Mouse (Mus musculus): ENCODE measurements around the gene Ccdc84.
"Not testable (repeated sequence)": the region's sequence is repeated elsewhere in the genome, so short reads cannot be mapped to it uniquely, and the experiment has no call there.

Gene Ccdc84

DNA sequence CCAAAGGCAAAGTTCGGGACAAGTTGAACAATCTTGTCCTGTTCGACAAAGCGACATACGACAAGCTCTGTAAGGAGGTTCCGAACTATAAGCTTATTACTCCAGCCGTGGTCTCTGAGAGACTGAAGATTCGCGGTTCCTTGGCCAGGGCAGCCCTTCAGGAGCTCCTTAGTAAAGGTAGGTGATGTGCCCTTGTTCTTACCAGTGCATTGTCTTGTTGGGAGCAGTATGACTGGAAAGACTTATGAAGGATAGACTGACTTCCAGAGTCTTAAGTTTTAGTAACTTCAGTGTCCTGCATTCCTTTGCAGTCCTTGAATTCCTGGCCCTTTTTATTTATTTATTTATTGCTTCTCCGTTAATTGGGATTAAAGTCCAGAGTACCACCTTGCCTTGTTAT is 9.7 kb downstream of the Ccdc84 start:
- not testable (repeated sequence) for DNase-seq (ENCODE audit: low spot score)

DNA sequence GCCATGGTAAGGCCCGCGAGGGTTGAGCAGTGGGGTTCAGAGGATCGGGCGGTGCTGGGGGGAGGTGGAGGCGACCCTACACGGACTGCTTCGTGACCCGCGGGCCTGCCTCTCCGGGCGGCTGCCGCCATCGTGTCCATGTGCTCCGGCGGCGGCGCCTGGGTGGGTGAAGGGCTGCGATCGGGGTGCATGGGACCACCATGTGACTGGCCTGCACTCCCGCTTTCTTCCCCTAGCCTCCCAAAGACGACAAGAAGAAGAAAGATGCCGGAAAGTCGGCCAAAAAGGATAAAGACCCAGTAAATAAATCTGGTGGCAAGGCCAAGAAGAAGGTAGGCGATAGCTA is 10.6 kb downstream of the Ccdc84 start:
- no peak for DNase-seq (ENCODE audit: low spot score)

DNA sequence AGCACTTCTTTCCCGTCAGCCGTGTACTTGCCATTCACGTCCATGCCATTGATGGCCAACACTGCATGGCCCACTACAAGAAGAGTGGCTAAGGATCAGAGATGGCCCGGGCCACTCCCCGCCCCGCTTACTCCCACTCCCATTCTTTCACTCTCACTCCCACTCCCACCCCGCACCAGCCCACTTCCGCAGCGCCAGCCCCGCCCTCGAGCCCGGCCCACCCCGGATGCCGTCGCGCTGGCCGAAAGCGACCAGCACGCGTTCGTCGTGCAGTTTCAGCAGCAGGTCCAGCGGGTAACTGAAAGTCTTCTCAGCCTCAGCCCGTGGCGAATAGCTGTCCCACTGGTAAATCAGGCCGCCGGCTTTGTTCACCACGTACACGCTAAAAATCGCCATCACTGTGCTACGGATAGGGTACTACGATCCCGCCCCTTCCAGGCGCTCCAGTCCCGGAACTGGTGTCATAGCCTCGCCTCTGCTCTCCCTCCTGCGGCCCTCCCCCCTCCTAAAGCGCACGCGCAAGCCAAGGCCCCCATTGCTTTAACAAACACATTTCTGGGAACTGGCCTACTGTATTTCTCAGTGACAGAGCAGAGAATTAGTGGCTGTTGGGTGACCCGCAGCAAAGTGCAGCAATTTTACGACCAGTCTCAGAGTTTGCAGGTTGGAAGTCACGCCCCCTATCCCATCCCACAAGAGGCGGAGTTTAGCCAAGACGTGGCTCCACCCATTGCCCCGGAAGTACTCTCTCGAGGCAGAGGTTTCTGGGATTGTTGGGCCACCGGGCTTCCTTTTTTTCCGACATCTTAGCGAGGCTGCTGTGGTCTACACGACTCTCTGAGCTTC is 11.2 kb downstream of the Ccdc84 start, which contains the start of the genes Rps25 and Trappc4:
TSS of gene Rps25 (plus strand) at position 234 of the 846 bp plus-strand sequence.
TSS of gene Trappc4 (minus strand) at position 695 of the 846 bp plus-strand sequence.
- DNase-seq (ENCODE audit: low spot score) = peak; percentile 65

DNA sequence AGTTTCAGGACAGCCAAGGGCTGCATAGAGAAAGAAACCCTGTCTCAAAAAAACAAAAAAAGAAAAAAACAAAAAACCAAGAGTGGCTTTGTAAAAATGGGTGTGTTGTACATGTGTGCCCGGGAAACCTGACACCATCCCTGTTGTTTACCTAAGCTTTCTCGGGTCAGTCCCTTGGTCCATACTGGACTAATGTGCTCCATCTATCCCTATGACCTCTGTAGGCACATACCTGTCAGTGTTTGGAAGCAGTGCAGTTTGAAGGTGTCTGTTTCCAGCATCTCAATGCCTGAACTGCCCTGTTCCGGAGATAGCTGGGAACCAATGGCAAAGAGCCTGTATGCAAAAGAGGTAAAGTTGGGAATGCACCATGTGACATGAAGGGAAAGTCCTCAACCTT is 13.4 kb downstream of the Ccdc84 start:
- DNase-seq (ENCODE audit: low spot score) = no peak

DNA sequence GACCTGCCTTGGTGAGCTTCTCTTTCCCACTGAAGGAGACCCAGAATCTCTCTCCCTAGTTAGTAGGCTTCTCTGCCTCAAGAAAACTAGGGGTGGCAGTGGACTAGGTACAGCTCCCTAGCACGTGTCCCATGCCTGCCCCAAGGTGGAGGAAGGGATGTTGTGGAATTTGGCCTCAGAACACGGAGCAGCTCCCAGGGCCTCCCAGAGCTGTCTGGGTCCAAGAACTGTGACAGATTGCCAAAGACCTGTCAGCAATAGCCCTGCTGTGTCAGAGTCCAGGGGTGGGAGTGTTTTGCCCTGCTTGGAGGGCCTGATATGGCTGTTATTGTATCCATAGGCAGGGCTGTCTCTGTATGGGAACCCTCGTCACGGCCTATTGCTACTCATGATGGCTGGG is 17.3 kb downstream of the Ccdc84 start:
- DNase-seq (ENCODE audit: low spot score) = no peak

DNA sequence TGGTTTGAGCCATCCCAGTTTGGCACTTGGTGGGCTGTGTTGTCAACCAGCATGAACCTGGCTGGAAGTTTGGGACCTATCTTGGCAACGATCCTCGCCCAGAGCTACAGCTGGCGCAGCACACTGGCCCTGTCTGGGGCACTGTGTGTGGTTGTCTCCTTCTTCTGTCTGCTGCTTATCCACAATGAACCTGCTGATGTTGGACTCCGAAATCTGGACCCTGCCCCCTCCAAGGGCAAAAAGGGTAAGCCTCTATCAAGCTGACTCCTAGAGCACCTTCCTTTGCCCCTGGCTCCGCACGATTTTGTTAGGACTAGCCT is 18.6 kb downstream of the Ccdc84 start:
- no peak for DNase-seq (ENCODE audit: low spot score)

DNA sequence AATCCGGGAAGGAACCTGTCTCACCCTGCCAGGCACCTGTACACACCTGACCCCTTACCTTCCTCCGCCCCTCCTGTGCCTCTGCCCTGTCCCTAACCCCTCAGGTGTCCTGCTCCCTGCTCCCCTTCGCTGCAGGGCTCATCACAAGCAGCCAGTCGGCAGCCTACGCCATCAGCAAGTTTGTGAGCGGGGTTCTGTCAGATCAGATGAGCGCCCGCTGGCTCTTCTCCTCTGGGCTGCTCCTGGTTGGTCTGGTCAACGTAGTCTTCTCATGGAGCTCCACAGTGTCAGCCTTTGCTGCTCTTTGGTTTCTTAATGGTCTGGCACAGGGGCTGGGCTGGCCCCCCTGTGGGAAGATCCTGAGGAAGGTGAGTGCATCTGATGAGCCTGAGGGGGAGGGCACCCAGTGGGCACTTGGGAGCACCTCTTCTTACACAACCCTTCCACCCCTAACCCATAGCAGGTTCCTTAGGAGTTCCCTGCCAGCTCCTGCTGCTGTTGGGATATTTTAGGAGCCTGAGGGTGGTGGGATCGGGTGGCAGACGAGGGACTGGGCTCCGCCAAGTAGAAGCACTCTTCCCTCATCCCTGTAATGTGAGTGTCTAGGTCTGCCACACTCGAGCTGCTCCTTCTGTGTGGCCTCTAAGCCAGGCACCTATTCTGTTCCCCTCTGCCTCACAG is 19.1 kb downstream of the Ccdc84 start:
- DNase-seq (ENCODE audit: low spot score) = no peak

DNA sequence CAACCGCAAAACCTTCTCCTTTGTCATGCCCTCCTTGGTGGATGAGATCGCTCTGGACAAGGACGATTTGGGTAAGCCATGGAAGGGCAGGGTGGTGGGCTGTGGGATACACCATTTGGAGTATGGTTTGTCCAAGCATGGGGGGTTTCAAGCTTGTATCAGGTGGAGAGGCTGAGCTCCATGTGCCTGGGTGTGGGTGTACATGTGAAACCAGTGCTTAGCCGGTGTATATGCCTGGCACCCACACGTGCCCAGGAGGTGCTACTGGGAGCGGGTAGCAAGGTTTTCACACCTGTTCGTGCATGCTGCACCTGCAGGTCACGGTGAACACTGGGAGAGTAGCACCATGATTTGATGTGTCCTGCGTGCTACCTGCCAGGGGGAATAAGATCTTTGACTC is 19.8 kb downstream of the Ccdc84 start:
- no peak for DNase-seq (ENCODE audit: low spot score)

DNA sequence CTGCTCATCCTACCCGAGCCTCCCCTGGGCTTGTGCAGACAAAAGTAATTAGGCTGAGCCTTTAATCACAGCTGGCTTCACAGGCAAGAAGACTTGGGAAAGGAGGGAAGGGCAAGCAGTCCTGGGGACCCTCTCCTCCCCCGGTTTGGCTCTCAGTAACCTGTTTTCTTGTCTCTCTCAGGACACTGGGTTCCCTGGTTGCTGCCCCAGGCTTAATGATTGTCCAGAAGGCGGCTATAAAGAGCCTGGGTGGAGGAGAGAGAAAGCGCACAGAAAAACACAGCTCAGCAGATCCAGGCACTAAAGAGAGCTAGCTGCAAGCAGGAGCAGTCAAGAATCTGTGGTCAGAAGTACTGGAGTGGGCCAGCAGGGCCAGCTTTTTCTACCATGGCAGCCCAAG is 20.3 kb downstream of the Ccdc84 start:
- DNase-seq (ENCODE audit: low spot score) = no peak

DNA sequence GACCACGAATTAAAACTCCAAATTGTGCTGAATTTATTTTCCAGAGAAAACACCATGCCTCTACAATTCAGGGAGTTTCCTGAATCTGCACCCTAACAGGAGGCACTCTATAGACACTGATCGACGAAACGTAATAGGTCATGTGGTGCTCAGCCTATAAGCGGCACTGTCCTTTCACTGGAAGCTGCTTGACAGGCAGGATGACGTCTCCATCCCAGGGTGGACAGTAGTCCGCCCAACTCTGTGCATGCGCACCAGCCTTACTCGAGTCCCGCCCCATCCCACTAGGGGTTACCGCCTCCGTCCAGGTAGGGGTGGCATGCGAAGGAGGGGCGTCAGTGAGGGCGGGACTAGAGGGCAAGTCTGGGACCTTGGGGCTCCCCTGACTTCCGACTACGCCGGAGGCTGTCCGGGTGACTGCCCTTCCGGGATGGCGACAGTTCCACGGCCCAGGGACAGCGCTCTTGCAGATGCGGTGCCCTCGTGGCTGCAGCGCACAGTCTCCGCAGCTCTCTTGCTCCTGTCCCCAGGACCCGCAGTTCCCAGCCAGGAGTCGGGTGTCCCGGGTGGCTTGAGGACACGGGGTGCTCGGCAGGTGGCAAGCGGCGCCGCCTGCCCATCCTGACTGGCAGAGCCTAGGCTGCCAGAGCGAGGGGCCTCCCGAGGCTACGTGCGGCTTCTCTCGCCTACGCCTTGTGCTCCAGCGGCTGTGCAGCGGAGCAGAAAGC is 21.5 kb downstream of the Ccdc84 start, which contains the start of gene Slc37a4:
TSS of gene Slc37a4 (plus strand) at position 169 of the 728 bp plus-strand sequence.
- peak; percentile 78 for DNase-seq (ENCODE audit: low spot score)

DNA sequence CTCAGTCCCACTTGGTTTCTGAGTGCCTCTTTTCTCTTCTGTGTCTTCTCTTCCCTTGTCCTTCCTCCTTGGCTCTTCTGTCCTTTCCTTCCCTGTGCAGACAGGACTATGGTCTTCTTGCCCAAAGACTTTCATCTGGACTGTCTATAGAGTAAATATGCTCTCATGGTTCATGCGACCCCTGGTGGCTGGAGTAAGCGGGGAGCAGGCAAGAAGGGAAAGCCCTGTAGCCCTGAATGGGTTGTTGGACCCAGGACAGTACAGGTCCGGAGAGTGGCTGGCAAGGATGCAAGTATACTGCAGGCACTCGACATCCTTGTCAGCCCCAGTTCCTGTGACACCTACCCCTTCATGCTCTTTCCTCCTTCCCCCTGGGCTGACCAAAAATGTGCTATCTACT is 26.9 kb downstream of the Ccdc84 start:
- no peak for DNase-seq (ENCODE audit: low spot score)

DNA sequence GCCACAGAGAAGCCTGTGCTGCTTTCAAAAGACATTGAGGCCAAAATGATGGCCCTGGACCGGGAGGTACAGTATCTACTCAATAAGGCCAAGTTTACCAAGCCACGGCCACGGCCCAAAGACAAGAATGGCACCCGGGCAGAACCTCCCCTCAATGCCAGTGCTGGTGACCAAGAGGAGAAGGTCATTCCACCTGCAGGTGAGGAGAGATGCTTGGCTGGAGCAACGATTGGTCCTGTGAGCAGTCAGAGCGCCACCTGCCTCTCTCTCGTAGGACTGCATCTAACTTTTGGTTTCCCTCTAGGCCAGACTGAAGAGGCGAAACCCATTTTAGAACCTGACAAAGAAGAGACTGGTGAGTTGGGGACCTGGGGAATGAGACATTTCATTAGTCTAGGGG is 29.1 kb downstream of the Ccdc84 start:
- DNase-seq (ENCODE audit: low spot score) = no peak

DNA sequence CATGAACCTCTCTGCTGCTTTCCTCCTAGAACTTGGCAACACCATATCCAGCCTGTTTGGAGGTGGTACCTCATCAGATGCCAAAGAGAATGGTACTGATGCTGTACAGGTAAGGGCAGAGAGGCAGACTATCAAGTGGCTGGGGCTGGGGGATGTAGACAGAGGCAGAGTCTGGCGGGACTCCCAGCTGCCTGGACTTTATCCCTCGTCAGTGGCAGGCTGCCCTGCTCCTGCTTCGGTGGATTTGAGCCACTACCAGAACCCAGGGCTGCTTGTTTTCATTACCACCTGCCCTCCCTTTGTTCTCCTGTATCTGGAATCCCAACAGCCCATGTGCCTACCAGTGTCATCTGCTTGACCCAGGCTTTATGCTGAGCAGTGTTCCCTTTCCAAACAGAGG is 31.1 kb downstream of the Ccdc84 start:
- no peak for DNase-seq (ENCODE audit: low spot score)

DNA sequence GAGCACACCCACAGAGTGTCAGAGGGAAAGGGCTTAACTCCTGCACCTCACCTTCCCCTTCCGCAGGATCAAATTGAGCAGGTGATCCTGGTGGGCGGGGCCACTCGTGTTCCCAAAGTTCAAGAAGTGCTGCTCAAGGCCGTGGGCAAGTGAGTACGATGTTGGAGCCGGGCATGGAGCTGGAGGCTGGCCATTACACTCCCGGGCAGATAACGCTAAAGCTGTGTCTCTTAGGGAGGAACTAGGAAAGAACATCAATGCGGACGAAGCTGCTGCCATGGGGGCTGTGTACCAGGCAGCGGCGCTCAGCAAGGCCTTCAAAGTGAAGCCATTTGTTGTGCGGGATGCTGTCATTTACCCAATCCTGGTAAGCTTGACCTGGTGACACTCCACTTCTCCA is 33.8 kb downstream of the Ccdc84 start:
- no peak for DNase-seq (ENCODE audit: low spot score)

DNA sequence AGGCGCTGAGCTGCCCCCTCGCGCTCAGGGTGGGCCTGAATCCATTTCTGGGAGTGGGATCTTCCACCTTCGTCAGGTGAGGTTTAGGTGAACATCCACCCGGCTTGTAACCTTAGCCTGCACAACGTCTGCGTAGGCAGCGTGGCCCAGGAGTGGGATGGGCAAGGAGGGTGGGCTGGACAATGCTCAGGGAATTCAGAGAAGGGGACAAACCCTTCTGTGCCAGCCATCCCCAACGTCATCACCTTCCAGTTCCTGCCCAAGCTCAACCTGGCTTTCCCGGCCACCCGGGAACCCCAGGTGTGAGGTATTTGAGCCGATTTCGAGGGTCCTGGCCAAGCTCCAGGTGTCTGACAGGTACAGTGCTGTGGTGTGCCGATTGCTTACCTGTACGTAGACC is 38.5 kb downstream of the Ccdc84 start:
- DNase-seq (ENCODE audit: low spot score) = no peak

DNA sequence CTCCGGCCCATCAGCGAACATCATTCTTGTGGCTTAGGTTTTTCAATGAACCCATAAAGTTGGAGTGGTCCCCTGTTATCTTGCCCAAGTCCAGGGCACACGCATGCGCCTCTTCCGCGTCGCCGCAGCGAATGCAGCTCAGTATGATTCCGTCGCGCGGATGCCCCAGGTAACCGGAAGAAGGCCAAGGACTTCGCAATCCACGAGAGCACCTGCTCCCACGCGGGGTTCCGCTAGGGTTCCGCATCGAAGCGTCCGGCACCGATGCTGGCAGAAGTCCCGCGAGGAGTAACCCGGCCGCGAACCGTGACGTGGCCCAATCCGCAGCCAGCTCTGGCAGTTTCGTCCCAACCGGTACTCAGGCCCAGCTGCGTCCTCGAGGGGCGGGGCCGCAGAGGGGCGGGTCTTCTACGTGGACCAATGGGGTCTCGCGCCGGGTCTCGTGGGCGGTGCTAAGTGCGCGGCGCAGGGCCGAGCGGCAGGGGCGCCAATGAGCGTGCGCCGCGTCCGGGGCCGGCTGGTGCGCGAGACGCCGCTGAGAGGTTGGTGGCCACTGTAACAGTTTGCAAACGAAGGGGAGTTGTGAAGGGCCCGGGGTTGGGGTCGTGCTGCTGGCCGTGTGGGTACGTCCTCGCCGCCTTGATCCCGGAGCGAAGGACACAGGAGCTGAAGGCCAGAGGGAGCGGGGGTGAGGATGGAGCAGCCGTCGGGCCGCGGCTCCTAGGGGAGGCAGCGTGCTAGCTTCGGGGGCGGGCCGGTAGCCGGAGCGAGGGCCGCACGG is 39.1 kb downstream of the Ccdc84 start, which contains the start of gene Hyou1:
TSS of gene Hyou1 (plus strand) at position 437 of the 781 bp plus-strand sequence.
- DNase-seq (ENCODE audit: low spot score) = peak; percentile 96

DNA sequence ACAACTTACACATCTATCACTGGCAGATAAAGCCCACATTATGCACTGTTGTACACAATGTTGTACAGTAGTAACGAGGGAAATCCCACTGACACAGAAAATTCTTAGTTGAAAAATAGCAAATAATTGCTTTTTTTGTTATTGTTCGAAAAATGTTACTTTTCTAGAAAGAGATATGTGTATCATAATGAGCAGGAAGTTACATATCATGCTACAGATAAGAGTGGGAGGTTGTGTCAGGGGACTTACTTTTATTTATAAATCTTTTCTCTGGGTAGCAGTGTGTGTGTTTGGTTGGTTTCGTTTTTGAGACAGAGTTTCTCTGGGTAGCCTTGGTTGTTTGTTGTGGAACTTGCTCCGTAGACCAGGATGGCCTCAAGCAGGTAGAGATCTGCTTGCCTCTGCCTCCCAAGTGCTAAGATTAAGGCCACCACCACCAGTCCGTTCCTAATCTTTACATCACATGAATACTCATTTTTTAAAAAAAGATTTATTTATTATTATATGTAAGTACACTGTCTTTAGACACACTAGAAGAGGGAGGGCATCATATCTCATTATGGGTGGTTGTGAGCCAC is 40.1 kb downstream of the Ccdc84 start:
- DNase-seq (ENCODE audit: low spot score) = no peak

DNA sequence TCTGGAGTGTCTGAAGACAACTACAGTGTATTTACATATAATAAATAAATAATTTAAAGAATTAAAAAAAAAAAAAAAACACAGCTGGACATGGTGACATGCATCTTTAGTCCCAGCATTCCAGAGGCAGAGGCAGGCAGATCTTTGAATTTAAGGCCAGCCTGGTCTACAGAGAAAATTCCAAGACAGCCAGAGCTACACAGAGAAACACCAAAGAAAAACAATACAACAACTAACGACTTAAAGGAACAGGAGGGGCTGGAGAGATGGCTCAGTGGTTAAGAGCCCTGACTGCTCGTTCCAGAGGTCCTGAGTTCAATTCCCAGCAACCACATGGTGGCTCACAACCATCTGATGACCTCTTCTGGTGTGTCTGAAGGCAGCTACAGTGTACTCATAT is 41.0 kb downstream of the Ccdc84 start:
- not testable (repeated sequence) for DNase-seq (ENCODE audit: low spot score)

DNA sequence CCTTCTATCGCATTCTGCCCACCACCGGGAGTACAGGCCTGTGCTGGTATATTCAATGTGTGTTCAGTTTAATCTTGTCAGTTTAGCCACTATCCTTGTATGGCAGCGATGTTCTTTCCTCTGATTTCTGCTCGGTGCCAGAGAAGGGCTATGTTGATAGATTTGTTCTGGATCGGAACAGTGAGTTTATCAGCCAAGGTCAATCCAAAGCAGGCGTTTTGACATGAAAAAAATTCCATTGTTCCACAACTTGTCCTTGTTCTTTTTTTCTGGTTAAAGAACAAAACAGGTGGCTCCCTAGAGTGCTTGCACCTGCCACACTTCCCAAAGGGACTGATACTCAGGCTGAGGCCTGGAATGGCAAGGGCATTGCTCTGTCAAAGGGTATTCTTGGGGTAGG is 42.2 kb downstream of the Ccdc84 start:
- no peak for DNase-seq (ENCODE audit: low spot score)

DNA sequence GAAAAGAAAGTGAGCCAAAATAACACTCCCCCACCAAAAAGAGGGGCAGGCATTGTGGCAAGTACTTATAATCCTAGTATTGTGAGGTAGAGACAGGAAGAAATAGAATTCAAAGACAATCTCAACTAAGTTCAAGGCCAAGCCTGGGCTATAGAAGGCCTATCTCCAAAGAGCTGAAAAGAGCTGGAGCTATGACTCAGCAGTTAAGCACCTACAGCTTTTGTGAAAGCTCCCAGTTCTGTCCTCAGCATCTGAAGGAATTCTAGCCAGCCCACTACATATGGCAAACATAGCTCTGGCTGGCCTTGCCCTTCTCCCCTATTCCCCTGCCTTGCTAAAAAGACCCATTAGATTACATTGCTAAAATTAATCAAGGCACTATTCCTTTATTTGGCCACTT is 45.0 kb downstream of the Ccdc84 start:
- DNase-seq (ENCODE audit: low spot score) = no peak

DNA sequence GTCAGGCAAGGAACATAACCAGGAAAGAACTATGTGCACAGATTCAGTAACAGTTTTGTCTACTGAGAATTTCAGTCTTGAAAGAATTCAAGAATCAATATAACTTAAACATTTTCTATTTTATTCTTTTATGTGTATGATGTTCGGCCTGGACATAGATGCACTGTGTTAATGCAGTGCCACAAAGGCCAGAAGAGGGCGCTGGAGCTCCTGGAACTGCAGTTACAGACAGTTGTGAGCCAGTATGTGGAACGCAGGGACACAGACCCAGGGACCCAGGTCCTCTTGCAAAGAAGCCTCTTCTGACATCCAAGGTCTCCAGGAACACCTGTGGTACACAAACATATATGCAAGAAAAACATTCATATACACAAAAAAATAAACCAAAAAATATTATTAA is 53.9 kb downstream of the Ccdc84 start:
- DNase-seq (ENCODE audit: low spot score) = no peak

DNA sequence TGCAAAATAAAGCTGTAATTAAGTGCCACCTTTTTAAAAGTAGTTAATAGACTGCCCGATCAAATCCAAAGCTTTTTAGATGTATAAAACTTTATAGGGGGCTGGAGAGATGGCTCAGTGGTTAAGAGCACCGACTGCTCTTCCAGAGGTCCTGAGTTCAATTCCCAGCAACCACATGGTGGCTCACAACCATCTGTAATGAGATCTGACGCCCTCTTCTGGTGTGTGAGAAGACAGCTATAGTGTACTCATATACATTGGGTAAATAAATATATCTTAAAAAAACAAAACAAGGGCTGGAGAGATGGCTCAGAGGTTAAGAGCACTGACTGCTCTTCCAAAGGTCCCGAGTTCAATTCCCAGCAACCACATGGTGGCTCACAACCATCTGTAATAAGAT is 56.4 kb downstream of the Ccdc84 start:
- not testable (repeated sequence) for DNase-seq (ENCODE audit: low spot score)

Measured in urinary bladder, postnatal 10 days (tissue).